Mouse (Mus musculus) MEL (cell line): ENCODE results near the gene Epo. TPM values are rescaled to one million over a fixed set of nuclear protein-coding genes. Genes with fewer than 3 reads are reported as not detected.
A peak's percentile ranks its signal among the peaks of the same experiment; 100 is the strongest.

Source experiments
- DNase-seq: peaks from one replicate; pipeline ENCODE4 v3.0.0; 2011; ENCODE audit warnings: low read depth, low spot score
- H3K27ac ChIP-seq: 2 replicates; pipeline ENCODE4 v1.5.1; 2012; ENCODE audit warnings: low read depth, mild to moderate bottlenecking, control low read depth, low read length, moderate library complexity; ENCODE audit not compliant: control insufficient read depth
- H3K27me3 ChIP-seq, 2 experiments: fragments of 150-350 bp in 1 of 2; sonication (generic) in 1 of 2; 2 replicates each; pipeline ENCODE4 v1.6.1; 2012; ENCODE audit warnings: low read length in 2 of 2, mild to moderate bottlenecking in 2 of 2, improper control_type of control experiment in 1 of 2, moderate library complexity in 1 of 2; ENCODE audit not compliant: insufficient read depth in 2 of 2, control insufficient read depth in 1 of 2
- H3K36me3 ChIP-seq, 2 experiments: 2 replicates each; pipeline ENCODE4 v1.6.1; 2012 to 2014; ENCODE audit warnings: low read length in 2 of 2, improper control_type of control experiment in 1 of 2, inconsistent platforms in 1 of 2, mild to moderate bottlenecking in 1 of 2; ENCODE audit not compliant: insufficient read depth in 2 of 2, control insufficient read depth in 1 of 2
- H3K4me1 ChIP-seq, 2 experiments: fragments of 150-350 bp in 1 of 2; sonication (generic) in 1 of 2; 2 replicates each; pipeline ENCODE4 v1.6.1; 2012; ENCODE audit warnings: low read length in 2 of 2, improper control_type of control experiment in 1 of 2, mild to moderate bottlenecking in 1 of 2; ENCODE audit not compliant: insufficient read depth in 2 of 2, control insufficient read depth in 1 of 2
- H3K4me3 ChIP-seq, 2 experiments: fragments of 150-350 bp in 1 of 2; sonication (generic) in 1 of 2; 2 replicates each; pipeline ENCODE4 v1.5.1; 2012; ENCODE audit warnings: low read depth in 2 of 2, low read length in 2 of 2, mild to moderate bottlenecking in 2 of 2, moderate library complexity in 2 of 2, control low read depth in 1 of 2, improper control_type of control experiment in 1 of 2; ENCODE audit not compliant: control insufficient read depth in 1 of 2, insufficient read depth in 1 of 2
- H3K79me2 ChIP-seq: 2 replicates; pipeline ENCODE4 v1.6.1; 2012; ENCODE audit warnings: mild to moderate bottlenecking, low read length, moderate library complexity; ENCODE audit not compliant: control insufficient read depth, poor library complexity, insufficient read depth
- H3K9ac ChIP-seq: 2 replicates; pipeline ENCODE4 v1.6.1; 2012; ENCODE audit warnings: low read depth, mild to moderate bottlenecking, control low read depth, low read length, moderate library complexity; ENCODE audit not compliant: control insufficient read depth, poor library complexity, severe bottlenecking
- H3K9me3 ChIP-seq: fragments of 150-350 bp; sonication (generic); replicated peaks from 2 replicates; pipeline ENCODE4 v1.6.1; 2012; ENCODE audit warnings: mild to moderate bottlenecking, low read length, improper control_type of control experiment, moderate library complexity; ENCODE audit not compliant: insufficient read depth
- BHLHE40 ChIP-seq: IDR thresholded peaks from 2 replicates; pipeline ENCODE4 v1.6.1; 2012; ENCODE audit warnings: low read depth, mild to moderate bottlenecking, inconsistent platforms, low read length, improper control_type of control experiment, borderline replicate concordance
- CTCF ChIP-seq, 3 experiments: IDR thresholded peaks in 2 of 3; conservative IDR thresholded peaks in 1 of 3; 2 replicates each; pipeline ENCODE4 v1.5.1; 2011 to 2012; ENCODE audit warnings: low read length in 3 of 3, low read depth in 2 of 3, mild to moderate bottlenecking in 2 of 3, improper control_type of control experiment in 1 of 3, inconsistent platforms in 1 of 3, mixed read lengths in 1 of 3, moderate library complexity in 1 of 3; ENCODE audit not compliant: control insufficient read depth in 1 of 3, insufficient read depth in 1 of 3, poor library complexity in 1 of 3, severe bottlenecking in 1 of 3
- EP300 ChIP-seq, 2 experiments: IDR thresholded peaks; 2 replicates each; pipeline ENCODE4 v1.6.1; 2011; ENCODE audit warnings: improper control_type of control experiment in 2 of 2, low read length in 2 of 2, low read depth in 1 of 2, mild to moderate bottlenecking in 1 of 2
- ETS1 ChIP-seq: IDR thresholded peaks from 2 replicates; pipeline ENCODE4 v1.6.1; 2012; ENCODE audit warnings: low read depth, mild to moderate bottlenecking, inconsistent platforms, low read length, improper control_type of control experiment, moderate library complexity
- GATA1 ChIP-seq: IDR thresholded peaks from 2 replicates; pipeline ENCODE4 v1.6.1; 2011; ENCODE audit warnings: low read depth, low read length, improper control_type of control experiment
- KAT2A ChIP-seq: conservative IDR thresholded peaks from 2 replicates; pipeline ENCODE4 v1.6.1; 2012; ENCODE audit warnings: low read depth, low read length, improper control_type of control experiment, inconsistent platforms
- MAX ChIP-seq: IDR thresholded peaks from 2 replicates; pipeline ENCODE4 v1.6.1; 2011; ENCODE audit warnings: low read length, improper control_type of control experiment
- MEF2A ChIP-seq: IDR thresholded peaks from 2 replicates; pipeline ENCODE4 v1.6.1; 2014; ENCODE audit warnings: low read depth, mild to moderate bottlenecking, inconsistent platforms, low read length, improper control_type of control experiment; ENCODE audit not compliant: poor library complexity, insufficient replicate concordance, severe bottlenecking; ENCODE audit errors: extremely low read depth
- MYB ChIP-seq: IDR thresholded peaks from 2 replicates; pipeline ENCODE4 v1.6.1; 2011; ENCODE audit warnings: mild to moderate bottlenecking, low read depth, low read length, improper control_type of control experiment
- MYC ChIP-seq: IDR thresholded peaks from 2 replicates; pipeline ENCODE4 v1.6.1; 2011; ENCODE audit warnings: low read depth, mild to moderate bottlenecking, low read length, improper control_type of control experiment, moderate library complexity
- POLR2AphosphoS2 ChIP-seq: IDR thresholded peaks from 2 replicates; pipeline ENCODE4 v1.6.1; 2011; ENCODE audit warnings: low read length, improper control_type of control experiment
- RAD21 ChIP-seq: IDR thresholded peaks from 2 replicates; pipeline ENCODE4 v1.6.1; 2011; ENCODE audit warnings: mild to moderate bottlenecking, low read depth, low read length, improper control_type of control experiment
- SMC3 ChIP-seq: IDR thresholded peaks from 2 replicates; pipeline ENCODE4 v1.6.1; 2011; ENCODE audit warnings: low read depth, low read length, improper control_type of control experiment
- TAL1 ChIP-seq: IDR thresholded peaks from 2 replicates; pipeline ENCODE4 v1.6.1; 2012; ENCODE audit warnings: mild to moderate bottlenecking, inconsistent platforms, low read length, moderate library complexity, mixed read lengths
- USF1 ChIP-seq: IDR thresholded peaks from 2 replicates; pipeline ENCODE4 v1.6.1; 2014; ENCODE audit warnings: low read depth, mild to moderate bottlenecking, inconsistent platforms, low read length, improper control_type of control experiment, moderate library complexity
- ZC3H11A ChIP-seq: IDR thresholded peaks from 2 replicates; pipeline ENCODE4 v1.6.1; 2012; ENCODE audit warnings: low read depth, mild to moderate bottlenecking, inconsistent platforms, low read length, improper control_type of control experiment
- ZNF384 ChIP-seq: IDR thresholded peaks from 2 replicates; pipeline ENCODE4 v1.6.1; 2012; ENCODE audit warnings: low read depth, mild to moderate bottlenecking, inconsistent platforms, low read length, improper control_type of control experiment
- polyA plus RNA-seq, 2 experiments: library from polyadenylated mRNA; stranded (reverse) in 1 of 2; unstranded in 1 of 2; fragments of >175 nt in 1 of 2; fragments of >200 nt in 1 of 2; gene quantifications; 2 replicates each; pipeline versions ENCODE4 v1.2.1 to v1.2.4; 2012; ENCODE audit warnings: low replicate concordance in 2 of 2, low read depth in 1 of 2; ENCODE audit not compliant: insufficient read length in 2 of 2, insufficient read depth in 1 of 2, missing spikeins in 1 of 2
- total RNA-seq: library from RNA; depleted of rRNA; stranded (reverse); fragments of 300-350 nt; gene quantifications from 2 replicates; pipeline ENCODE4 v1.2.3, GENCODE M21; 2012

The Epo gene
- total and polyA plus RNA-seq, 3 experiments, result not detected

GRCm38 (mm10) chr5:137481138-137481537, 51.9 kb downstream of the Epo start:
- H3K79me2 ChIP-seq, result no peaks in the 10 kb centered on the region
- TF ChIP-seq CTCF (IDR thresholded peaks at IDR 0.05 in 2 of 3, conservative IDR thresholded peaks at IDR 0.05 in 1 of 3; ENCODE audit: control insufficient read depth in 1 of 3, insufficient read depth in 1 of 3, low read depth in 2 of 3, low read length in 3 of 3, poor library complexity in 1 of 3, severe bottlenecking in 1 of 3) (peak; percentile 72 to 83 (median 82)), RAD21 (peak; percentile 79), ZNF384 (peak; percentile 90), MYB (no peak), ZC3H11A (peak; percentile 63), SMC3 (peak; percentile 67)
- H3K4me1 ChIP-seq, result no peaks in the 10 kb centered on the region
- no peak overlapping the region for H3K4me3 ChIP-seq
- DNase-seq, result peak; percentile 77
- H3K36me3 ChIP-seq, result no peaks in the 10 kb centered on the region
- peaks cover 0 to 8% of the 10 kb centered on the region in 2 experiments; a peak in 3 of 4 replicates for H3K27me3 ChIP-seq
- no peak overlapping the region for H3K9ac ChIP-seq
- no peaks in the 10 kb centered on the region for H3K9me3 ChIP-seq
- H3K27ac ChIP-seq, result no peak overlapping the region

- no peak within 1 kb of the TSS for H3K27ac ChIP-seq
- DNase-seq, result no peak
- no peaks in the 10 kb centered on the region for H3K9me3 ChIP-seq
- no peak for TF ChIP-seq MYC
- TF ChIP-seq USF1, result no peak
- H3K36me3 ChIP-seq, result peaks cover 0 to 3% of the 10 kb centered on the region in 2 experiments; a peak in 2 of 4 replicates
- peaks cover 2 to 7% of the 10 kb centered on the region in 2 experiments; a peak in 3 of 4 replicates for H3K27me3 ChIP-seq
- no peak within 1 kb of the TSS for H3K9ac ChIP-seq
- peaks cover 0 to 2% of the 10 kb centered on the region in 2 experiments; a peak in 2 of 4 replicates for H3K4me1 ChIP-seq
- no peak within 1 kb of the TSS for H3K4me3 ChIP-seq
- H3K79me2 ChIP-seq, result no peaks in the 10 kb centered on the region
These were observed 56.1 kb downstream of the Epo start, which contains the start of gene Zan for GRCm38 (mm10) chr5:137476964-137477363. Gene Zan, minus strand, starts transcription at chr5:137477064.

GRCm38 (mm10) chr5:137474351-137474750, 58.7 kb downstream of the Epo start:
- Histone ChIP-seq H3K9me3 (no peaks in the 10 kb centered on the region), H3K4me3 (no peak overlapping the region), H3K4me1 (peaks cover 0 to 5% of the 10 kb centered on the region in 2 experiments; a peak in 2 of 4 replicates), H3K27ac (no peak overlapping the region), H3K36me3 (peaks cover 0 to 3% of the 10 kb centered on the region in 2 experiments; a peak in 2 of 4 replicates), H3K79me2 (no peaks in the 10 kb centered on the region), H3K27me3 (peaks cover 2 to 7% of the 10 kb centered on the region in 2 experiments; a peak in 3 of 4 replicates), H3K9ac (no peak overlapping the region)
- no peak for DNase-seq
- no peak for TF ChIP-seq POLR2AphosphoS2
- TF ChIP-seq KAT2A, result no peak
- no peak for TF ChIP-seq MEF2A
- TF ChIP-seq EP300 (IDR thresholded peaks at IDR 0.05; ENCODE audit: low read depth in 1 of 2, low read length in 2 of 2), result no peak
- TF ChIP-seq CTCF (IDR thresholded peaks at IDR 0.05 in 2 of 3, conservative IDR thresholded peaks at IDR 0.05 in 1 of 3; ENCODE audit: control insufficient read depth in 1 of 3, insufficient read depth in 1 of 3, low read depth in 2 of 3, low read length in 3 of 3, poor library complexity in 1 of 3, severe bottlenecking in 1 of 3), result no peak
- no peak for TF ChIP-seq USF1
- TF ChIP-seq ETS1, result no peak
- TF ChIP-seq MYB, result no peak
- no peak for TF ChIP-seq BHLHE40
- no peak for TF ChIP-seq TAL1
- TF ChIP-seq GATA1, result no peak
- TF ChIP-seq MAX, result no peak
- no peak for TF ChIP-seq ZNF384
